Mouse (Mus musculus) forebrain, embryonic 14.5 days (tissue): Measurements from ENCODE around the gene Garem2. TPM values are rescaled to one million over a fixed set of nuclear protein-coding genes. Genes with fewer than 3 reads are reported as not detected.

Experiments used
- ATAC-seq: fragments of 200-750 bp; cut with Nextera tagmentation; 2 replicates; pipeline ENCODE4 v1.8.0; 2017; ENCODE audit warnings: mild to moderate bottlenecking, moderate library complexity
- DNase-seq: peaks from one replicate; pipeline ENCODE4 v3.0.0-alpha.2; 2015; ENCODE audit warnings: low spot score
- H3K27ac ChIP-seq: fragments of 300-500 bp; sonication (generic); 2 replicates; pipeline ENCODE4 v1.5.1; 2014; ENCODE audit warnings: low read depth, mild to moderate bottlenecking, control low read depth, low read length, moderate library complexity
- H3K27me3 ChIP-seq: fragments of 300-500 bp; sonication (generic); replicated peaks from 2 replicates; pipeline ENCODE4 v1.6.1; 2014; ENCODE audit warnings: low read length, control low read depth, mixed read lengths; ENCODE audit not compliant: control insufficient read depth, insufficient read depth
- H3K36me3 ChIP-seq: fragments of 300-500 bp; sonication (generic); 2 replicates; pipeline ENCODE4 v1.6.1; 2014; ENCODE audit warnings: low read length, control low read depth; ENCODE audit not compliant: control insufficient read depth, insufficient read depth
- H3K4me1 ChIP-seq: fragments of 300-500 bp; sonication (generic); 2 replicates; pipeline ENCODE4 v1.6.1; 2014; ENCODE audit warnings: antibody characterized with exemption, low read length, control low read depth; ENCODE audit not compliant: control insufficient read depth, insufficient read depth
- H3K4me2 ChIP-seq: fragments of 300-500 bp; sonication (generic); 2 replicates; pipeline ENCODE4 v1.6.1; 2014; ENCODE audit warnings: mild to moderate bottlenecking, control low read depth, low read length
- H3K4me3 ChIP-seq: fragments of 300-500 bp; sonication (generic); 2 replicates; pipeline ENCODE4 v1.5.1; 2014; ENCODE audit warnings: low read depth, low read length, control low read depth
- H3K9ac ChIP-seq: fragments of 300-500 bp; sonication (generic); 2 replicates; pipeline ENCODE4 v1.6.1; 2014; ENCODE audit warnings: mild to moderate bottlenecking, low read length, control low read depth, moderate library complexity
- H3K9me3 ChIP-seq: fragments of 300-500 bp; sonication (generic); replicated peaks from 2 replicates; pipeline ENCODE4 v1.6.1; 2016; ENCODE audit warnings: low read length, control low read depth, mixed read lengths; ENCODE audit not compliant: control insufficient read depth
- WGBS: fragments of 180-500 bp; shearing (Covaris S2); extraction: QIAGEN DNeasy Blood & Tissue Kit; methylation state at CpG from one replicate; pipeline ENCODE4 v1.1.7; 2014; 5-methylcytosine and 5-hydroxymethylcytosine counted together
- polyA plus RNA-seq: library from polyadenylated mRNA; unstranded; fragments of >200 nt; fragmentation: Nextera tagmentation; extraction: Ambion mirVana; gene quantifications from 2 replicates; pipeline ENCODE4 v1.2.1, GENCODE M21; 2014

Gene Garem2
- polyA plus RNA-seq, 1 experiment from 2014 or later: 11.3 TPM

DNA sequence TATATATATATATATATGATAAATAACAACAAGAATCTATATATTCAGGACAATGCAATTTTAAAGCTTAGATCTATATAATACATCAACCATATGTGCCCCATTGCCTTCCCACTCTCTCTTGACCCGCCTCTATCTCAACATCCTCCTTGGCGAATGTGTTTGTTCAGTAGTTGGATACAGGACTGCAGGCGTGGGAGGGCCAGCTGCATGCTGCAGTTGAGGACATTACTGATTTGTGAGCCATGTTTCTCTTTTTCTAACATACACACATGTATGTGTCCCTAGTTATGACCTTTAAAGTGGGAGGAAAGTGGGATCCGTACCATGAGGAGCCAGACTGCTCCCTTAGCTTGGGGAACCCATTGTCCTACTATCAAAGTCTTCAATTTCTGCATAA lies 26.3 kb downstream of the Garem2 start:
- no peak for ATAC-seq
- no peaks in the 10 kb centered on the region for H3K4me1 ChIP-seq
- H3K27ac ChIP-seq: no peak overlapping the region
- H3K4me2 ChIP-seq: no peak overlapping the region
- no peaks in the 10 kb centered on the region for H3K27me3 ChIP-seq
- H3K9me3 ChIP-seq: no peaks in the 10 kb centered on the region
- DNase-seq: no peak
- 96% methylated on average over 4 of the region's 4 CpGs for WGBS
- H3K4me3 ChIP-seq: no peak overlapping the region
- no peak overlapping the region for H3K9ac ChIP-seq
- peaks cover 84% of the 10 kb centered on the region for H3K36me3 ChIP-seq

DNA sequence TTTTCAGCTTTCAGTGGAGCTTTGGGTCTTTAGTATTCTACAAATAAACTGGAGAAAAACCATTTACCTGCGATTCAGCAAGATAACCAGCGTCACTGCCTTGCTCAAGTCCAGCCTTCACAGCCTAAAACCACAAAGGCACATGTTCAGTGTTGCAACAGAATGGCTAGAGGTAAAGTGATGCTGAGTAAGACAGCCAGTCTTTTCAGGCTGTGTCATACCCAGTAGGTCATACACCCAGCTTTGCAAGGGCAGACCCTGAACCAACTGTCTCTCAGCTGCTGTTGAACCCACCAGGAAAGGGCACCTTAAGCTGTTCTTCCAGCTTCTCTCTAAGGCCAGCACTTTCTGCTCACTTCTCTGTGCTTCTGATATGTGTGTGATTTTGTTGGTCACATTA lies 27.2 kb downstream of the Garem2 start:
- Histone ChIP-seq H3K27me3 (no peaks in the 10 kb centered on the region), H3K4me3 (no peak overlapping the region), H3K36me3 (peaks cover 81% of the 10 kb centered on the region), H3K9ac (no peak overlapping the region), H3K4me2 (no peak overlapping the region), H3K4me1 (no peaks in the 10 kb centered on the region), H3K9me3 (no peaks in the 10 kb centered on the region), H3K27ac (no peak overlapping the region)
- no peak for DNase-seq
- ATAC-seq: no peak
- 96% methylated on average over 2 of the region's 2 CpGs for WGBS

DNA sequence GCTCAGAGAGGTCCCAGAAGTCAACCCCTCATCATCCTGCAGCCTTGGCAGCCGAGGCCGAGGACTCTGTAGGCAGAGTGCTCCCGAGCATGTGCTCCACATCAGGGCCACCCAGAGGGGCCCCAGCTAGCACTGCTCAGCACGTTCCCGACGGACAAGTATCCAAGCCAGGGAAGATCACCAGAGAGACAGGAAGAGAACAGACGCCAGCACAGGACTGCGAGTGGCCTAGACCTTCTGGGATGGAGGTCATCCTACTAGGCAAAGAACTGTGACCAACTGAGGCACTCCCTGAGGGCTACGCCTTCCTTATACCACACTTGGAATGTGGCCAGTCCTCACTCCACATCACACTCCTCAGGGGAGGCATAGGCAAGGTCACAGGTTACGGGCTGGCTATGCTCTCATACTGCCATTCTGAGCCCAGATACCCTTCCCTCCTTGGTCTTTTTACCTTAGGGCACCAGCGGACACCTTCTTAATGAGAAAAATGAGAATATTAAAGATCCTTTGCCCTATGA lies 30.8 kb downstream of the Garem2 start:
- no peak overlapping the region for H3K9ac ChIP-seq
- H3K27ac ChIP-seq: no peak overlapping the region
- H3K27me3 ChIP-seq: no peaks in the 10 kb centered on the region
- 95% methylated on average over 11 of the region's 11 CpGs for WGBS
- H3K36me3 ChIP-seq: peaks cover 77% of the 10 kb centered on the region
- no peaks in the 10 kb centered on the region for H3K9me3 ChIP-seq
- no peak overlapping the region for H3K4me3 ChIP-seq
- no peaks in the 10 kb centered on the region for H3K4me1 ChIP-seq
- no peak overlapping the region for H3K4me2 ChIP-seq
- ATAC-seq (no peak), DNase-seq (no peak)

DNA sequence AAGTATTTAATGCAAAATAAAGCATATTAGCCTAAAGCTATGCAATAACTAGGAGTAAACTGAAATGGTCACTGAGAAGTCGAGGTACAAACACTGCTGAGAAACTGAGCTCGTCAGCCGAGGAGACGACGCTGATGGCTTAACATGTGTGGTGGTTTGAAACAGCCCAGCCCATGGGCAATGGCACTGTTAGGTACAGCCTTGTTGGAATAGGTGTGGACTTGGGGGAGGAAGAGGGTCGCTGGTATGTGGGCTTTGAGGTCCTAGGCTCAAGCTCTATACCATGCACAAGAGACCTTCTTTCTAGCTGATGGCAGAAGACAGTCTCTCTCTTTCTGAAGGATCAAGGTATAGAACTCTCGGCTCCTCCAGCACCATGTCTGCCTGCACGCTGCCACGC lies 32.3 kb downstream of the Garem2 start:
- ATAC-seq: no peak

DNA sequence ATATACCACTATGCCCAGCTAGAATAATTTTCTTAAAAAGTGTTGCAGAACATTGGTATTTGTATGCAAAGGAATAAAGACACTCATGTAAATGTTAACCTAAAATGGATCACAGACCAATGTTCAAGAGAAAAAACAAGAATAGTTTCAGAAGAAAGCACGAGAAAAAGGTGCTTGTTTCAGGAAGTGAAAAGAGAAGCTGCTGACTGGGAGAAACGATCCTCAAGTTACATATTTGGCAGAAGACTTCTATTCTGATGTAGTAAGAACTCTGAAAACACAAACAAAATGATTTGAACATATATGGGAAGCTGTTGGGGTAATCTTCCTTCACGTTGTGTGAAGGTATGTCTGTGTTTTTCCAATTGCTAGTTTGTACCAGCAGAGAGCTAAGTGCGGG lies 33.2 kb downstream of the Garem2 start:
- Histone ChIP-seq H3K4me2 (no peak overlapping the region), H3K9me3 (no peaks in the 10 kb centered on the region), H3K36me3 (peaks cover 80% of the 10 kb centered on the region), H3K4me3 (no peak overlapping the region), H3K9ac (no peak overlapping the region), H3K4me1 (no peaks in the 10 kb centered on the region), H3K27ac (no peak overlapping the region), H3K27me3 (no peaks in the 10 kb centered on the region)
- no peak for ATAC-seq
- 89% methylated on average over 4 of the region's 4 CpGs for WGBS
- DNase-seq: no peak

More for the DNA sequence above, 32.3 kb downstream of the Garem2 start:
- no peak for DNase-seq
- Histone ChIP-seq H3K27me3 (no peaks in the 10 kb centered on the region), H3K36me3 (peaks cover 78% of the 10 kb centered on the region), H3K4me2 (no peak overlapping the region), H3K4me3 (no peak overlapping the region), H3K9ac (no peak overlapping the region), H3K4me1 (no peaks in the 10 kb centered on the region), H3K27ac (no peak overlapping the region), H3K9me3 (no peaks in the 10 kb centered on the region)
- 88% methylated on average over 9 of the region's 9 CpGs for WGBS

DNA sequence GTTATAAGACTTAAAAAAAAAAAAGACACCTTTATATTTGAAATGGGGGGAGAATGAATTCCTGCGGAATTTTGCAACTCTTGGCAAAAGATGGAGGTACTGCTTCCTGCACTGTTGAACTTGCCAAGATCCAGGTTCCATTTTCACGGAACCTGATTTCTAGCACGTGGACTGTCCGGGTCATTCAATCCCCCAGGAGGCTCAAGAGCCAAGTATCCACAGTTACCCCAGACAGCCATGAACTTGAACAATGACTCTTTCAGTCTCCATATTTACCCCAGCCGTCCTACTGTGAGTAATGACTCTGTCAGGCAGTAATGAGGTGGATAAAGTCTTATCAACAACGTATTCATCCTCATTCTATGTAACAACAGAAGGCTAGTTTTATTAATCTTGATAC lies 41.6 kb downstream of the Garem2 start:
- H3K27ac ChIP-seq: no peak overlapping the region
- no peaks in the 10 kb centered on the region for H3K9me3 ChIP-seq
- ATAC-seq (no peak), DNase-seq (no peak)
- no peak overlapping the region for H3K4me2 ChIP-seq
- H3K27me3 ChIP-seq: no peaks in the 10 kb centered on the region
- H3K4me1 ChIP-seq: no peaks in the 10 kb centered on the region; the same call in 1 of the 2 replicates
- WGBS: 79% methylated on average over 6 of the region's 6 CpGs
- no peak overlapping the region for H3K4me3 ChIP-seq
- peaks cover 48% of the 10 kb centered on the region for H3K36me3 ChIP-seq
- H3K9ac ChIP-seq: no peak overlapping the region

DNA sequence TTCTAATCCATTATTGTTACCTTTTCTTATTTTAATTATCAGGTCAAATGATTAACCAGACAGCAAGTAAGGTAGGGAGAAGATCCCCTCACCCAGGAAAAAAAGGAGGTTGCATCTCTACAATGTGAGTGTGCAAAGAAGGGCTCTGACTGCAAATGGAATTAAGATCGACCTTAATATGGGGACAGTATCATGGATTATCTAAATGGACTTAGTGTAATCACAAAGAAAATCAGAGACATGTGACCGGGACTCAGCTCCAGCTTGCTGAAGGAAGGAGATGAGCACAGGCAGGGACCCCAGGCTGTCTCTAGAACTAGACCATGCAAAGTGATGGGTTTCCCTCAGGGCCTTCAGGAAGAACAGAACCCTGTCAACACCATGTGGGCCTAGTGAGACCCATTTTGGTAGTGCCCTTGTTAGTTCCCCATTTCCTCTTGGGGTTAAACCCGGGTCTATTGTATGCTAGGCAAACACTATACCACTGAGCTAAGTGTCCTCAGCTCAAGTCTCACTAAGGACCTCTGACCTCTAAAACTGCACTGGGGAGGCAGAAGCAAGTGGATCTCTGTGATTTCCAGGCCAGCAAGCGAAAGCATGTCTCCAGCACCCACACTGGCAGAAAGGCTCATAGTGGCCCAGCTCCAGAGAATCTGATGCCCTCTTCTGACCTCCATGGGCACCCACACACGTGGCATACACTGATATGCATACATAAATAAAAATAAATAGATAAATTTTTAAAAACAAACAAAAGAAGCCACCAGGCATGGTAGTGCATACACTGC lies 43.4 kb downstream of the Garem2 start:
- H3K4me3 ChIP-seq: no peak overlapping the region
- H3K9ac ChIP-seq: no peak overlapping the region
- ATAC-seq (no peak), DNase-seq (no peak)
- H3K4me2 ChIP-seq: no peak overlapping the region
- H3K27ac ChIP-seq: no peak overlapping the region
- no peaks in the 10 kb centered on the region for H3K27me3 ChIP-seq
- H3K4me1 ChIP-seq: peaks cover 5% of the 10 kb centered on the region; the same call in 1 of the 2 replicates
- no peaks in the 10 kb centered on the region for H3K9me3 ChIP-seq
- peaks cover 31% of the 10 kb centered on the region for H3K36me3 ChIP-seq
- 88% methylated on average over 5 of the region's 5 CpGs for whole genome bisulfite sequencing

DNA sequence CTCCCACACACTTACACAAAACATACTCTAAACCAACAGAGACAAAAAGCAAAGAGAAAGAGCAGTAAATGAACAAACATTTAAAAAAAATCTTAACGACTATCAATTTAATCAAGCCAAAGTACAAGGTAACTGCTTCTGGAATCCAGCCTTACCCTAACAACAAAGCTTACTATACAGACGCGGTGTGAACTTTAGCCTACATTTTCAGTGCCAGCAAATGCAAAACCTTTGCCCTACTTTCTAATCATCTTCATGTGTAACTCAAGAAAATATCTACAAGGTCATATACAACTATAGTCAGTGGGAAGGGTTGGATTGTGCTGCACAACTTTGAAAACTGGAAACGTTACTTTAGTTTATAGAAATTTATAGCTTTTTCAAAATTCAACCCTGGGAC lies 47.0 kb downstream of the Garem2 start:
- no peak for ATAC-seq
- H3K9me3 ChIP-seq: no peaks in the 10 kb centered on the region
- H3K9ac ChIP-seq: 0 out of 2 replicates have a peak overlapping the region, but pooled peaks have one; percentile 25
- no peak overlapping the region for H3K4me2 ChIP-seq
- peaks cover 13% of the 10 kb centered on the region for H3K4me1 ChIP-seq
- no peak for DNase-seq
- no peaks in the 10 kb centered on the region for H3K27me3 ChIP-seq
- no peak overlapping the region for H3K27ac ChIP-seq
- WGBS: 32% methylated on average over 4 of the region's 4 CpGs
- H3K4me3 ChIP-seq: no peak overlapping the region
- peaks cover under 1% of the 10 kb centered on the region for H3K36me3 ChIP-seq

DNA sequence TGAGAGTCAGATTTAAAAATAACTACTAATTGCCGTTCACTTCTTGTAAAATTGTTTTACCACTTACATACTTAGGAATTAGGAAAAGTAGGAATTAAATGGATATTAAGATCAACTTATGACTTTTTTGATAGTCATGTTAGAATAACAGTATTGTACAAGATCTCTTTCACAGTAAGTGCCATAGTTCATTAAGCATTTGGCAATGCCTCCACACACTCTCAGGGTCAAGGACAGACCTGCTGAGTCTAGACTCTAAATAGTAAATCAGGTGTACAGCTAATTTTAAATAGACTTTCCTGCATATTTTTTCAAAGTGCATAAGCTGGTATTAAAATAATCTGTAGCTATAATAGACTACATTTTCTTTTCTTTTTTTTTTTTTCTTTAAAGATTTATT lies 47.5 kb downstream of the Garem2 start:
- Histone ChIP-seq H3K9me3 (no peaks in the 10 kb centered on the region), H3K36me3 (no peaks in the 10 kb centered on the region), H3K4me3 (no peak overlapping the region), H3K27me3 (no peaks in the 10 kb centered on the region), H3K4me1 (peaks cover 13% of the 10 kb centered on the region), H3K9ac (no peak overlapping the region), H3K4me2 (no peak overlapping the region), H3K27ac (no peak overlapping the region)
- ATAC-seq (no peak), DNase-seq (no peak)
- WGBS: 87% methylated on average over 1 of the region's 1 CpGs
